Mouse (Mus musculus) lung, adult 2 months (tissue): Measurements from ENCODE around the gene Pdcd10.

Experiments
- CTCF ChIP-seq: fragments of 200-500 bp; IDR thresholded peaks from 2 replicates; pipeline ENCODE4 v1.5.1; 2011; ENCODE audit warnings: mild to moderate bottlenecking, low read length, control low read depth; ENCODE audit not compliant: insufficient read depth
- POLR2A ChIP-seq: fragments of 200-500 bp; IDR thresholded peaks from 2 replicates; pipeline ENCODE4 v1.6.1; 2011; ENCODE audit warnings: low read depth, mild to moderate bottlenecking, control low read depth, low read length, borderline replicate concordance; ENCODE audit errors: extremely low read depth

- TF ChIP-seq POLR2A (no peak), CTCF (no peak)
Observed at GRCm38 (mm10) chr3:75575582-75575981, 18.9 kb upstream of the Pdcd10 start.
